Mouse (Mus musculus) kidney, adult 2 months (tissue): ENCODE results near the gene Cxcl12. TPM values are rescaled to one million over a fixed set of nuclear protein-coding genes. Genes with fewer than 3 reads are reported as not detected.

Experiments
- DNase-seq: peaks from one replicate; pipeline ENCODE4 v3.0.0; 2021
- H3K27ac ChIP-seq: fragments of 200-500 bp; 2 replicates; pipeline ENCODE4 v1.5.1; 2012; ENCODE audit warnings: low read depth, low read length, control low read depth, inconsistent platforms; ENCODE audit not compliant: insufficient read depth
- H3K27me3 ChIP-seq: fragments of 200-500 bp; replicated peaks from 2 replicates; pipeline ENCODE4 v1.6.1; 2012; ENCODE audit warnings: mild to moderate bottlenecking, moderate library complexity, low read length, inconsistent platforms; ENCODE audit not compliant: control insufficient read depth, insufficient read depth
- H3K36me3 ChIP-seq: fragments of 200-500 bp; 2 replicates; pipeline ENCODE4 v1.6.1; 2012; ENCODE audit warnings: mild to moderate bottlenecking, moderate library complexity, low read length, inconsistent platforms; ENCODE audit not compliant: control insufficient read depth, insufficient read depth
- H3K4me1 ChIP-seq: fragments of 200-500 bp; 2 replicates; pipeline ENCODE4 v1.6.1; 2011; ENCODE audit warnings: low read length; ENCODE audit not compliant: control insufficient read depth, insufficient read depth
- H3K4me3 ChIP-seq: fragments of 200-500 bp; 2 replicates; pipeline ENCODE4 v1.5.1; 2011; ENCODE audit warnings: mild to moderate bottlenecking, low read depth, low read length, control low read depth; ENCODE audit not compliant: insufficient read depth
- CTCF ChIP-seq: fragments of 200-500 bp; conservative IDR thresholded peaks from 2 replicates; pipeline ENCODE4 v1.5.1; 2011; ENCODE audit warnings: low read depth, mild to moderate bottlenecking, control low read depth, low read length, moderate library complexity, mixed read lengths; ENCODE audit not compliant: insufficient read depth, insufficient read length
- POLR2A ChIP-seq: fragments of 200-500 bp; IDR thresholded peaks from one replicate; pipeline ENCODE4 v1.6.1; 2011; ENCODE audit warnings: low read depth, low read length, control low read depth
- WGBS: fragments of 180-500 bp; shearing (Covaris S2); methylation state at CpG from one replicate; pipeline ENCODE4 v1.1.7; 2018; 5-methylcytosine and 5-hydroxymethylcytosine counted together
- polyA plus RNA-seq: library from polyadenylated mRNA; depleted of rRNA; stranded (reverse); fragments of >200 nt; gene quantifications from 2 replicates; pipeline ENCODE4 v1.2.3, GENCODE M21; 2012

Gene Cxcl12
- polyA plus RNA-seq, 1 experiment = 326 TPM

- no peaks in the 10 kb centered on the region for H3K27me3 ChIP-seq
- TF ChIP-seq POLR2A = no peak
- TF ChIP-seq CTCF = no peak
- peaks cover 3% of the 10 kb centered on the region; the same call in 1 of the 2 replicates for H3K4me1 ChIP-seq
- 68% methylated on average over 4 of the region's 4 CpGs for WGBS
- no peaks in the 10 kb centered on the region for H3K36me3 ChIP-seq
- no peak for DNase-seq
- H3K4me3 ChIP-seq = no peak overlapping the region
- no peak overlapping the region for H3K27ac ChIP-seq
These were observed 27.4 kb upstream of the Cxcl12 start for GRCm38 (mm10) chr6:117140907-117141306.

DNA sequence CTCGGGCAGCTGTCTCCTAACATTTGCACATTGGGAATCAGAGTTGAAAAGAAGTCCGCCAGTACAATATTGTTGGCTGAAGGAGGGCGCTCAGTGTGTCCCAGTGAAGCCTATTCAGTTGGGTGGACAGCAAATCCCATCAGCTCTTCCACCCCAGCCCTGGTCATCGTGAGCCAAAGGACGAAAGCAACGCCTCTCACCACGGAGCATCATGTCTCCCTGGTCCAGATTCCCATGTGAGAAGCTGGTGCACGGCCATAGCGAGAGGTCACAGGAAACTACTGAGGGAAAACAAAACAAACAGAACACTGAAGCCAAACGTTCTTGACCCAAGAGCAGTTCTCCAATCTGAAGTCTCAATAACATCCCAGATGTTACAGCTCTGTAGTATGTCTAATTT, 21.4 kb upstream of the Cxcl12 start:
- H3K27ac ChIP-seq = no peak overlapping the region
- DNase-seq = no peak
- 72% methylated on average over 10 of the region's 10 CpGs for WGBS
- H3K27me3 ChIP-seq = no peaks in the 10 kb centered on the region
- H3K36me3 ChIP-seq = no peaks in the 10 kb centered on the region
- TF ChIP-seq CTCF (no peak), POLR2A (no peak)
- H3K4me3 ChIP-seq = no peak overlapping the region
- H3K4me1 ChIP-seq = peaks cover 8% of the 10 kb centered on the region; the same call in 1 of the 2 replicates

DNA sequence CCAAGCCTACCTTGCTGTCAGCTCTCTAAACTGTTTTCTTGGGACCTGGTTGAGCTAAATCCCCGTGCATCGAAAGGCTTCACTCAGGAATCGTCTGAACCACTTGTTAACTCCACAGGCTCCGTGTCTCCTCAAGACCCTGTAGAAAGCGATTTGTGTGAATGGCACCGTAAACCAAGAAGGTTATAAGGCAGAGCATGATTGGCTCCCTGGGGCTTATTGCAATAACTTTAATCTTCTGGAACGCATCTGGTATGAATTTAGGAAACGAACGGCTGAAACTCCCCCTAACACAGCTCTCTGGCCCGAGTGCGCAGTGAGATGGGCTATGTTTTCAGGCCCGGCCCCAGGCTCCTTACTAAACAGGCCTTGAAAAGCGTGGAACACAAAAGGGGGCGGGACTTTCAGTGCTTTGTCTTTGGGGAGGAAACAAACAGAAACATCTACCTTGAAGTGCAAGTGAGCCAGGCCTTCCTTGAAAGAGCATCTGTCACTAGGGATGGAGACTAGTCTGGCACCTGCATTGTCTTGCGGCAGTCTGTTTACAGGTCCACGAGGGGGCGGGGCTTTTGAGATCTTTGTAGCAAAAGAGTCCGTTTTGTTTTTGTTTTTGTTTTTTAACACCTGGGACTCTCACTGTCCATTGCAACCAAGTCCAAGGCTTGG, 16.7 kb upstream of the Cxcl12 start:
- TF ChIP-seq POLR2A = no peak
- TF ChIP-seq CTCF = no peak
- 60% methylated on average over 18 of the region's 18 CpGs for WGBS
- no peak overlapping the region for H3K27ac ChIP-seq
- no peak for DNase-seq
- H3K27me3 ChIP-seq = no peaks in the 10 kb centered on the region
- peaks cover 3% of the 10 kb centered on the region; the same call in 1 of the 2 replicates for H3K4me1 ChIP-seq
- H3K4me3 ChIP-seq = no peak overlapping the region
- no peaks in the 10 kb centered on the region for H3K36me3 ChIP-seq

GRCm38 (mm10) chr6:117153046-117153445, 15.3 kb upstream of the Cxcl12 start:
- Histone ChIP-seq H3K4me1 (peaks cover 3% of the 10 kb centered on the region; the same call in 1 of the 2 replicates), H3K27ac (no peak overlapping the region), H3K4me3 (no peak overlapping the region), H3K27me3 (no peaks in the 10 kb centered on the region), H3K36me3 (no peaks in the 10 kb centered on the region)
- DNase-seq = no peak
- 81% methylated on average over 5 of the region's 5 CpGs for WGBS
- no peak for TF ChIP-seq CTCF

GRCm38 (mm10) chr6:117156846-117157245, 11.5 kb upstream of the Cxcl12 start:
- H3K4me1 ChIP-seq = peaks cover 3% of the 10 kb centered on the region; the same call in 1 of the 2 replicates
- H3K4me3 ChIP-seq = no peak overlapping the region
- WGBS = 81% methylated on average over 4 of the region's 4 CpGs
- H3K36me3 ChIP-seq = no peaks in the 10 kb centered on the region
- no peak for DNase-seq
- peak overlapping the region; percentile 55; the same call in 1 of the 2 replicates for H3K27ac ChIP-seq
- TF ChIP-seq CTCF (no peak), POLR2A (no peak)
- H3K27me3 ChIP-seq = no peaks in the 10 kb centered on the region

- no peaks in the 10 kb centered on the region for H3K27me3 ChIP-seq
- peak; percentile 61 for DNase-seq
- H3K4me1 ChIP-seq = no peaks in the 10 kb centered on the region
- TF ChIP-seq CTCF (no peak), POLR2A (no peak)
- 38% methylated on average over 16 of the region's 16 CpGs for WGBS
- no peak overlapping the region for H3K4me3 ChIP-seq
- peak overlapping the region; percentile 11; the same call in 1 of the 2 replicates for H3K27ac ChIP-seq
- H3K36me3 ChIP-seq = no peaks in the 10 kb centered on the region
These were observed 8.3 kb upstream of the Cxcl12 start for GRCm38 (mm10) chr6:117159710-117160690.

GRCm38 (mm10) chr6:117163486-117163885, 4.8 kb upstream of the Cxcl12 start:
- H3K4me1 ChIP-seq = peaks cover 3% of the 10 kb centered on the region; the same call in 1 of the 2 replicates
- TF ChIP-seq POLR2A (no peak), CTCF (no peak)
- H3K27me3 ChIP-seq = no peaks in the 10 kb centered on the region
- no peak overlapping the region for H3K4me3 ChIP-seq
- H3K27ac ChIP-seq = no peak overlapping the region
- DNase-seq = no peak
- no peaks in the 10 kb centered on the region for H3K36me3 ChIP-seq
- WGBS = 80% methylated on average over 5 of the region's 5 CpGs
